ENCODE assay signal across 17 mouse cellular contexts in genomic region chr14:15082889-15083288, GRCm38 (mm10).
"Had no signal": no experiment of that assay in that cellular context is flagged by ENCODE, and none has a peak within 500 bp of the region (broad histone marks: within the 10 kb centered on the region; RNA-seq: fewer than 3 reads in every experiment).

No protein-coding gene starts in this region.

- H3K36me3 ChIP-seq: intestine, embryonic 15.5 days; liver, embryonic 13.5 days; lung, embryonic 15.5 days; neural tube, embryonic 15.5 days had no signal

- ATAC-seq: intestine, embryonic 15.5 days; liver, postnatal 0 days had no signal

- H3K27me3 ChIP-seq: intestine, embryonic 15.5 days; liver, embryonic 13.5 days; lung, embryonic 15.5 days; megakaryocyte, embryonic 14.5 days; neural tube, embryonic 15.5 days had no signal

- DNase-seq: kidney, adult 18-20 months; kidney, postnatal 10 days; kidney, postnatal 4 days; left cerebral cortex, postnatal 4 days; liver; liver, embryonic 13.5 days; liver, postnatal 0 days; lung, postnatal 14 days; right cerebral cortex, adult 18-20 months; right cerebral cortex, postnatal 25 days had no signal

- H3K9me3 ChIP-seq: intestine, embryonic 15.5 days; liver, embryonic 13.5 days; lung, embryonic 15.5 days; neural tube, embryonic 15.5 days had no signal

- H3K27ac ChIP-seq: intestine, embryonic 15.5 days; layer of hippocampus, adult 2 months; liver, embryonic 13.5 days; lung, embryonic 15.5 days; macrophage; neural tube, embryonic 15.5 days had no signal

- H3K4me1 ChIP-seq: intestine, embryonic 15.5 days; liver, embryonic 13.5 days; lung, embryonic 15.5 days; megakaryocyte, embryonic 14.5 days; neural tube, embryonic 15.5 days had no signal

- H3K9ac ChIP-seq: intestine, embryonic 15.5 days; liver, embryonic 13.5 days; liver, postnatal 0 days; lung, embryonic 15.5 days; neural tube, embryonic 15.5 days had no signal

- H3K4me2 ChIP-seq: intestine, embryonic 15.5 days; liver, embryonic 13.5 days; lung, embryonic 15.5 days; neural tube, embryonic 15.5 days had no signal

- H3K4me3 ChIP-seq: intestine, embryonic 15.5 days; layer of hippocampus, adult 2 months; liver, embryonic 13.5 days; lung, embryonic 15.5 days; megakaryocyte, embryonic 14.5 days; myocyte; neural tube, embryonic 15.5 days had no signal
